Mouse (Mus musculus): ENCODE measurements at regions not wholly inside any gene's neighbourhood (a gene's known extent, or its start where the extent isn't known, plus 50 kb on each side); places are given as distances from the start of the nearest gene placed in this dataset.

GRCm38 (mm10) chr2:45522310-45522709, 405.1 kb upstream of the Zeb2 start:
- TF ChIP-seq CTCF (IDR thresholded peaks at IDR 0.05), result no peak
- no peak for TF ChIP-seq EP300 (IDR thresholded peaks at IDR 0.05)

Data from lung, postnatal 0 days (tissue).